25 mouse cellular contexts compared by ENCODE assay signal in genomic region chr2:173240738-173241137, GRCm38 (mm10). TPM values are rescaled to one million over a fixed set of nuclear protein-coding genes. Genes with fewer than 3 reads are reported as not detected.
DNase-seq lines count a peak whose midpoint lies in the region; ATAC-seq lines count a peak whose summit lies in the region.
"Had no signal": no experiment of that assay in that cellular context is flagged by ENCODE, and none has a peak within 500 bp of the region (broad histone marks: within the 10 kb centered on the region; RNA-seq: fewer than 3 reads in every experiment).

No protein-coding gene starts in this region.

- 22% methylated on average over 9 of the region's 9 CpGs for WGBS in forebrain, embryonic 15.5 days
- WGBS in forebrain, embryonic 11.5 days, result 22% methylated on average over 9 of the region's 9 CpGs
- WGBS in midbrain, embryonic 16.5 days, result 23% methylated on average over 9 of the region's 9 CpGs
- 22% methylated on average over 9 of the region's 9 CpGs for WGBS in midbrain, embryonic 13.5 days
- WGBS in hindbrain, embryonic 13.5 days, result 19% methylated on average over 9 of the region's 9 CpGs

- no peaks in the 10 kb centered on the region for H3K36me3 ChIP-seq in forebrain, embryonic 15.5 days
- no peaks in the 10 kb centered on the region for H3K36me3 ChIP-seq in forebrain, embryonic 11.5 days (ENCODE audit: control insufficient read depth, insufficient read depth, low read length)
- H3K36me3 ChIP-seq in midbrain, embryonic 16.5 days (ENCODE audit: control insufficient read depth, insufficient read depth, low read length), result no peaks in the 10 kb centered on the region
- H3K36me3 ChIP-seq in midbrain, embryonic 13.5 days, result no peaks in the 10 kb centered on the region
- no peaks in the 10 kb centered on the region for H3K36me3 ChIP-seq in hindbrain, embryonic 13.5 days
- H3K36me3 ChIP-seq: heart, embryonic 10.5 days; heart, embryonic 15.5 days; limb, embryonic 12.5 days; lung, embryonic 15.5 days; midbrain, embryonic 12.5 days had no signal

- peak overlapping the region; percentile 38 for H3K27ac ChIP-seq in forebrain, embryonic 15.5 days (replicated peaks)
- no peak overlapping the region for H3K27ac ChIP-seq in forebrain, embryonic 11.5 days (ENCODE audit: low read depth, low read length)
- no peak overlapping the region for H3K27ac ChIP-seq in midbrain, embryonic 16.5 days (ENCODE audit: low read length)
- H3K27ac ChIP-seq in midbrain, embryonic 13.5 days, result no peak overlapping the region
- 0 out of 2 replicates have a peak overlapping the region, but pooled peaks have one; percentile 1 for H3K27ac ChIP-seq in hindbrain, embryonic 13.5 days
- H3K27ac ChIP-seq: embryonic facial prominence, embryonic 13.5 days; heart, embryonic 10.5 days; heart, embryonic 15.5 days; left cerebral cortex, adult 2 months; limb, embryonic 12.5 days; lung, embryonic 15.5 days had no signal

- H3K4me3 ChIP-seq in forebrain, embryonic 15.5 days, result no peak overlapping the region
- no peak overlapping the region for H3K4me3 ChIP-seq in forebrain, embryonic 11.5 days (ENCODE audit: low read depth, low read length)
- H3K4me3 ChIP-seq in midbrain, embryonic 16.5 days (ENCODE audit: low read depth, low read length), result no peak overlapping the region
- H3K4me3 ChIP-seq in midbrain, embryonic 13.5 days (replicated peaks), result no peak overlapping the region
- H3K4me3 ChIP-seq in hindbrain, embryonic 13.5 days, result no peak overlapping the region
- H3K4me3 ChIP-seq: embryonic facial prominence, embryonic 13.5 days; heart, embryonic 10.5 days; heart, embryonic 15.5 days; left cerebral cortex, adult 2 months; limb, embryonic 12.5 days; lung, embryonic 15.5 days; midbrain, embryonic 12.5 days had no signal

- H3K4me1 ChIP-seq in forebrain, embryonic 15.5 days, result peaks cover 82% of the 10 kb centered on the region
- peaks cover 44% of the 10 kb centered on the region for H3K4me1 ChIP-seq in forebrain, embryonic 11.5 days (replicated peaks; ENCODE audit: control insufficient read depth, insufficient read depth, low read length)
- peaks cover 31% of the 10 kb centered on the region for H3K4me1 ChIP-seq in midbrain, embryonic 16.5 days (ENCODE audit: control insufficient read depth, insufficient read depth, low read length)
- peaks cover 86% of the 10 kb centered on the region for H3K4me1 ChIP-seq in midbrain, embryonic 13.5 days (replicated peaks)
- peaks cover 90% of the 10 kb centered on the region for H3K4me1 ChIP-seq in hindbrain, embryonic 13.5 days (replicated peaks)

- H3K4me2 ChIP-seq in forebrain, embryonic 15.5 days (replicated peaks), result no peak overlapping the region
- H3K4me2 ChIP-seq in forebrain, embryonic 11.5 days (ENCODE audit: low read depth, low read length, severe bottlenecking), result no peak overlapping the region
- no peak overlapping the region for H3K4me2 ChIP-seq in midbrain, embryonic 16.5 days (ENCODE audit: low read length)
- H3K4me2 ChIP-seq in midbrain, embryonic 13.5 days (replicated peaks), result no peak overlapping the region
- no peak overlapping the region for H3K4me2 ChIP-seq in hindbrain, embryonic 13.5 days
- H3K4me2 ChIP-seq: embryonic facial prominence, embryonic 13.5 days; heart, embryonic 15.5 days; limb, embryonic 12.5 days; lung, embryonic 15.5 days; midbrain, embryonic 12.5 days had no signal

- no peak for DNase-seq in forebrain, embryonic 11.5 days (ENCODE audit: low spot score)
- no peak for DNase-seq in adrenal gland, adult 2 months
- DNase-seq in retina, embryonic 14.5 days (ENCODE audit: low spot score), result no peak
- DNase-seq: adrenal gland, postnatal 36 days; cerebellum, adult 18-20 months; cerebellum, postnatal 10 days; gastrocnemius, postnatal 25 days; heart, adult 11 months; kidney, adult 9 months; lung, postnatal 36 days had no signal

- no peaks in the 10 kb centered on the region for H3K27me3 ChIP-seq in forebrain, embryonic 15.5 days
- peaks cover 2% of the 10 kb centered on the region for H3K27me3 ChIP-seq in forebrain, embryonic 11.5 days (ENCODE audit: control insufficient read depth, insufficient read depth, low read length)
- no peaks in the 10 kb centered on the region for H3K27me3 ChIP-seq in midbrain, embryonic 16.5 days (ENCODE audit: control insufficient read depth, insufficient read depth, low read depth, low read length)
- 0 out of 2 replicates have a peak, but pooled peaks cover 6% of the 10 kb centered on the region for H3K27me3 ChIP-seq in midbrain, embryonic 13.5 days
- H3K27me3 ChIP-seq in hindbrain, embryonic 13.5 days, result no peaks in the 10 kb centered on the region
- H3K27me3 ChIP-seq: embryonic facial prominence, embryonic 13.5 days; heart, embryonic 15.5 days; lung, embryonic 15.5 days had no signal

- H3K9me3 ChIP-seq in forebrain, embryonic 15.5 days, result no peaks in the 10 kb centered on the region
- no peaks in the 10 kb centered on the region for H3K9me3 ChIP-seq in forebrain, embryonic 11.5 days (ENCODE audit: control insufficient read depth, low read length)
- no peaks in the 10 kb centered on the region for H3K9me3 ChIP-seq in midbrain, embryonic 16.5 days (replicated peaks; ENCODE audit: control insufficient read depth, low read length, poor library complexity, severe bottlenecking)
- no peaks in the 10 kb centered on the region for H3K9me3 ChIP-seq in midbrain, embryonic 13.5 days
- no peaks in the 10 kb centered on the region for H3K9me3 ChIP-seq in hindbrain, embryonic 13.5 days
- H3K9me3 ChIP-seq: embryonic facial prominence, embryonic 13.5 days; heart, embryonic 10.5 days; heart, embryonic 15.5 days; limb, embryonic 12.5 days; lung, embryonic 15.5 days; midbrain, embryonic 12.5 days had no signal

- ATAC-seq in forebrain, embryonic 15.5 days (replicated peaks), result no peak
- no peak for ATAC-seq in forebrain, embryonic 11.5 days (replicated peaks; ENCODE audit: low FRiP score)
- no peak for ATAC-seq in midbrain, embryonic 16.5 days
- no peak for ATAC-seq in midbrain, embryonic 13.5 days
- no peak for ATAC-seq in hindbrain, embryonic 13.5 days (ENCODE audit: low FRiP score)
- ATAC-seq: intestine, postnatal 0 days had no signal

- no peak overlapping the region for H3K9ac ChIP-seq in forebrain, embryonic 15.5 days (replicated peaks)
- no peak overlapping the region for H3K9ac ChIP-seq in forebrain, embryonic 11.5 days (ENCODE audit: low read length)
- H3K9ac ChIP-seq in midbrain, embryonic 16.5 days (ENCODE audit: low read depth, low read length), result peak overlapping the region; percentile 35; the same call in 1 of the 2 replicates
- no peak overlapping the region; the same call in 1 of the 2 replicates for H3K9ac ChIP-seq in midbrain, embryonic 13.5 days (replicated peaks)
- peak overlapping the region; percentile 43; the same call in 1 of the 2 replicates for H3K9ac ChIP-seq in hindbrain, embryonic 13.5 days
- H3K9ac ChIP-seq: embryonic facial prominence, embryonic 13.5 days; heart, embryonic 15.5 days; limb, embryonic 12.5 days; lung, embryonic 15.5 days; midbrain, embryonic 12.5 days had no signal

RNA-seq across cellular contexts. Expression of gene Zbp1, which starts 22.0 kb away (rescaled TPM):
- polyA plus RNA-seq in forebrain, embryonic 15.5 days (2015; fragmentation: Nextera tagmentation; extraction: Ambion mirVana), result 0.11 and 0.23 TPM in 2 replicates
- not detected in 2 replicates for polyA plus RNA-seq in forebrain, embryonic 11.5 days (2014; fragmentation: Nextera tagmentation; extraction: Ambion mirVana)
- polyA plus RNA-seq in midbrain, embryonic 16.5 days (2015; fragmentation: Nextera tagmentation; extraction: Ambion mirVana), result 0.30 TPM in 1 of 2 replicates, not detected in the other
- polyA plus RNA-seq in midbrain, embryonic 13.5 days (2015; fragmentation: Nextera tagmentation; extraction: Ambion mirVana), result 0.27 and 0.50 TPM in 2 replicates
- polyA plus RNA-seq in hindbrain, embryonic 13.5 days (2015; fragmentation: Nextera tagmentation; extraction: Ambion mirVana), result 0.16 and 0.29 TPM in 2 replicates
- total RNA-seq in adrenal gland, adult 2 months (2021), result 1 to 10 TPM; 2.7 to 9.0 TPM
- polyA plus RNA-seq in adrenal gland, adult 2 months (2012; rRNA removed), result 3.3 and 3.8 TPM in 2 replicates
- total RNA-seq: layer of hippocampus, postnatal 10 days; left cerebral cortex, postnatal 25 days had no signal
- polyA plus RNA-seq: heart, embryonic 10.5 days; limb, embryonic 12.5 days; neural tube, embryonic 11.5 days had no signal

RNA-seq across cellular contexts. Expression of gene Pmepa1, which starts 35.6 kb away (rescaled TPM):
- polyA plus RNA-seq in forebrain, embryonic 15.5 days (2015; fragmentation: Nextera tagmentation; extraction: Ambion mirVana), result 6.8 and 7.5 TPM in 2 replicates
- polyA plus RNA-seq in forebrain, embryonic 11.5 days (2014; fragmentation: Nextera tagmentation; extraction: Ambion mirVana), result 3.3 and 3.6 TPM in 2 replicates
- 3.4 and 4.5 TPM in 2 replicates for polyA plus RNA-seq in midbrain, embryonic 16.5 days (2015; fragmentation: Nextera tagmentation; extraction: Ambion mirVana)
- polyA plus RNA-seq in midbrain, embryonic 13.5 days (2015; fragmentation: Nextera tagmentation; extraction: Ambion mirVana), result 3.9 and 4.7 TPM in 2 replicates
- 4.7 and 5.2 TPM in 2 replicates for polyA plus RNA-seq in hindbrain, embryonic 13.5 days (2015; fragmentation: Nextera tagmentation; extraction: Ambion mirVana)
- 10 to 100 TPM; 67.5 to 90.3 TPM for total RNA-seq in adrenal gland, adult 2 months (2021)
- polyA plus RNA-seq in adrenal gland, adult 2 months (2012; rRNA removed), result 90.3 and 91.4 TPM in 2 replicates

Comparison
In these comparisons a context has a peak if more than half of its experiments do, and no peak if none do; other contexts are left out.
1. H3K27ac ChIP-seq: peak in forebrain, embryonic 15.5 days (single experiment) and hindbrain, embryonic 13.5 days (single experiment); none in forebrain, embryonic 11.5 days (single experiment), midbrain, embryonic 16.5 days (single experiment) and midbrain, embryonic 13.5 days (single experiment).
2. H3K9ac ChIP-seq: peak in midbrain, embryonic 16.5 days (single experiment) and hindbrain, embryonic 13.5 days (single experiment); none in forebrain, embryonic 15.5 days (single experiment), forebrain, embryonic 11.5 days (single experiment) and midbrain, embryonic 13.5 days (single experiment).
3. RNA of gene Pmepa1, which starts 35.6 kb away (polyA plus RNA-seq): 90.3 to 91.4 TPM in adrenal gland, adult 2 months; 6.8 to 7.5 TPM in forebrain, embryonic 15.5 days, 3.9 to 4.7 TPM in midbrain, embryonic 13.5 days, 4.7 to 5.2 TPM in hindbrain, embryonic 13.5 days, 3.4 to 4.5 TPM in midbrain, embryonic 16.5 days and 3.3 to 3.6 TPM in forebrain, embryonic 11.5 days; every median in the first group is over 10 times any median in the second.